Mouse (Mus musculus): ENCODE data around the gene Gabra2. TPM values are rescaled to one million over a fixed set of nuclear protein-coding genes. Genes with fewer than 3 reads are reported as not detected.

Gabra2 gene
- under 1 TPM in 1 of 2 experiments, not detected in 1; 0.36 TPM for total RNA-seq (2021)
- long read RNA-seq, experiment 1: 0 reads
- long read RNA-seq, experiment 2: 0 reads

GRCm38 (mm10) chr5:71095725-71096607 is at the start of gene Gabra2:
Gene Gabra2, minus strand, starts transcription at chr5:71095849.
- DNase-seq (ENCODE audit: low spot score): no peak

- no peak for DNase-seq (ENCODE audit: low spot score)
These were observed 41.0 kb upstream of the Gabra2 start for GRCm38 (mm10) chr5:71136691-71137090.

- DNase-seq (ENCODE audit: low spot score): no peak
These were observed 40.2 kb upstream of the Gabra2 start for GRCm38 (mm10) chr5:71135840-71136239.

GRCm38 (mm10) chr5:71127721-71128120 is 32.1 kb upstream of the Gabra2 start:
- no peak for DNase-seq (ENCODE audit: low spot score)

GRCm38 (mm10) chr5:71115216-71115615 is 19.6 kb upstream of the Gabra2 start:
- DNase-seq (ENCODE audit: low spot score): no peak

- DNase-seq (ENCODE audit: low spot score): no peak
These were observed 469 bp downstream of the Gabra2 start for GRCm38 (mm10) chr5:71095180-71095579.

GRCm38 (mm10) chr5:71094776-71095175 is 873 bp downstream of the Gabra2 start:
- no peak for DNase-seq (ENCODE audit: low spot score)

GRCm38 (mm10) chr5:71093807-71094206 is 1.8 kb downstream of the Gabra2 start:
- no peak for DNase-seq (ENCODE audit: low spot score)

GRCm38 (mm10) chr5:71092475-71092874 is 3.2 kb downstream of the Gabra2 start:
- DNase-seq (ENCODE audit: low spot score): no peak

GRCm38 (mm10) chr5:71091926-71092325 is 3.7 kb downstream of the Gabra2 start:
- DNase-seq (ENCODE audit: low spot score): no peak

- DNase-seq (ENCODE audit: low spot score): no peak
These were observed 16.8 kb downstream of the Gabra2 start for GRCm38 (mm10) chr5:71078861-71079260.

GRCm38 (mm10) chr5:71061696-71062095 is 34.0 kb downstream of the Gabra2 start:
- DNase-seq (ENCODE audit: low spot score): no peak

- DNase-seq (ENCODE audit: low spot score): no peak
These were observed 37.6 kb downstream of the Gabra2 start for GRCm38 (mm10) chr5:71058047-71058446.

- DNase-seq (ENCODE audit: low spot score): no peak
These were observed 58.3 kb downstream of the Gabra2 start for GRCm38 (mm10) chr5:71037352-71037751.

- DNase-seq (ENCODE audit: low spot score): no peak
These were observed 69.7 kb downstream of the Gabra2 start for GRCm38 (mm10) chr5:71025956-71026355.

- DNase-seq (ENCODE audit: low spot score): no peak
These were observed 83.9 kb downstream of the Gabra2 start for GRCm38 (mm10) chr5:71011751-71012150.

- no peak for DNase-seq (ENCODE audit: low spot score)
These were observed 84.4 kb downstream of the Gabra2 start for GRCm38 (mm10) chr5:71011271-71011670.

- no peak for DNase-seq (ENCODE audit: low spot score)
These were observed 84.9 kb downstream of the Gabra2 start for GRCm38 (mm10) chr5:71010797-71011196.

- DNase-seq (ENCODE audit: low spot score): no peak
These were observed 99.9 kb downstream of the Gabra2 start for GRCm38 (mm10) chr5:70995617-70996325.

GRCm38 (mm10) chr5:70993281-70993680 is 102.4 kb downstream of the Gabra2 start:
- DNase-seq (ENCODE audit: low spot score): no peak

- DNase-seq (ENCODE audit: low spot score): no peak
These were observed 104.8 kb downstream of the Gabra2 start for GRCm38 (mm10) chr5:70990891-70991290.
